7 mouse cellular contexts compared by ENCODE assay signal in the genomic region with DNA sequence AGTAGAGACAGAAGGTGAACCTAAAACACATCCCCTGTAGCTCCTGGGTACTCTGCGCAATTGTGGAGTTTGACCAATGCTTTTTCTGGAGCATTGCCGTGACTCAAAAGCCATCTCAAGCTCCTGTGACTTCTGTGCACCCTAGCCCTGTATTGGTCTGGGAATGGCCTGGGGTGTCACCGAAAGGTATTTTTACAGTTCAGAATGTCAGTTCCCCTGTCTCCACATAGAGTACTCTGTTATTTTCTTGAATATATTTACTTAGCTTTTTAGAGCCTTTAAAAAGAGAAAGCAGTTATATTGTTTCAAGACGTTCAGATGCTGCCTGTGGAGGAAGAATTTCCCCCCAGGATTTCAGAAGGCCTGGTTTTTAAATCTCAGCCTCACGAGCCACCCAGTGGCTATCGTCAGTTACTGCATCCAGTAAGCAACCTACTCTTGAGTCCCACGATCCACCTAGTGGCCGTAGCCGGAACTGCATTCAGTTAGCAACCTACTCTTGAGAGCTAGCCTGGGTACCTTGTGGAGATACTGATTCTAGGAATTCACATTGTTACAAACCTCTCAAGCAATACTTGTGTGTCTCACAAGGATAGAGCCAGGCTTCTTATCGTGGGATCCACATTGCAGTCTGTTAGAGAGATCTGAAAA. TPM values are rescaled to one million over a fixed set of nuclear protein-coding genes. Genes with fewer than 3 reads are reported as not detected.
DNase-seq lines count a peak whose midpoint lies in the region; ATAC-seq lines count a peak whose summit lies in the region.

No protein-coding gene starts in this region.

- H3K27me3 ChIP-seq in midbrain, embryonic 14.5 days (ENCODE audit: control insufficient read depth, insufficient read depth, low read length) = no peaks in the 10 kb centered on the region

- peak; percentile 80 for DNase-seq in adrenal gland, adult 2 months
- DNase-seq in embryo, embryonic 10 days (ENCODE audit: low spot score) = peak; percentile 96
- DNase-seq in gastrocnemius, postnatal 25 days = peak; percentile 62
- DNase-seq in kidney, adult 18-20 months = peak; percentile 93
- DNase-seq in left cerebral cortex, postnatal 4 days = peak; percentile 93
- DNase-seq in midbrain, embryonic 14.5 days = peak; percentile 97
- DNase-seq in spleen, adult 18-20 months = peak; percentile 71 to 90

- no peak overlapping the region for H3K27ac ChIP-seq in midbrain, embryonic 14.5 days (replicated peaks; ENCODE audit: low read depth, low read length)

- no peak overlapping the region for H3K4me2 ChIP-seq in midbrain, embryonic 14.5 days (ENCODE audit: low read length)

- no peaks in the 10 kb centered on the region for H3K4me1 ChIP-seq in midbrain, embryonic 14.5 days (ENCODE audit: control insufficient read depth, insufficient read depth, low read length)

- no peaks in the 10 kb centered on the region for H3K9me3 ChIP-seq in midbrain, embryonic 14.5 days (ENCODE audit: control insufficient read depth, low read length)

- H3K4me3 ChIP-seq in midbrain, embryonic 14.5 days (replicated peaks; ENCODE audit: low read depth, low read length) = no peak overlapping the region

- ATAC-seq in midbrain, embryonic 14.5 days (ENCODE audit: low FRiP score, low TSS enrichment) = peak; percentile 62

- H3K9ac ChIP-seq in midbrain, embryonic 14.5 days (replicated peaks; ENCODE audit: low read length) = no peak overlapping the region

- H3K36me3 ChIP-seq in midbrain, embryonic 14.5 days (ENCODE audit: control insufficient read depth, insufficient read depth, low read length) = peaks cover 39% of the 10 kb centered on the region

- intact Hi-C loops in left cerebral cortex, postnatal 4 days (cut with DNase I) = loop anchor here (5.0 to 10.0 kb wide), 2 partner anchors 84 to 141 kb away; no protein-coding TSS in a partner anchor

- WGBS in midbrain, embryonic 14.5 days = 28% methylated on average over 10 of the region's 10 CpGs

RNA-seq across cellular contexts. Expression of a gene that starts 22.3 kb away (rescaled TPM):
- 100 to 1,000 TPM; 103 to 123 TPM for total RNA-seq in adrenal gland, adult 2 months (2021)
- 37.3 and 38.1 TPM in 2 replicates for polyA plus RNA-seq in adrenal gland, adult 2 months (2012; rRNA removed)
- 100 to 1,000 TPM; 132 to 135 TPM for total RNA-seq in gastrocnemius, postnatal 25 days (2021)
- 100 to 1,000 TPM; 142 to 144 TPM for total RNA-seq in left cerebral cortex, postnatal 4 days (2021)
- polyA plus RNA-seq in midbrain, embryonic 14.5 days (2014; fragmentation: Nextera tagmentation; extraction: Ambion mirVana) = 240 and 278 TPM in 2 replicates
